Comparison of ENCODE assay signal across 8 mouse cellular contexts in the genomic region with DNA sequence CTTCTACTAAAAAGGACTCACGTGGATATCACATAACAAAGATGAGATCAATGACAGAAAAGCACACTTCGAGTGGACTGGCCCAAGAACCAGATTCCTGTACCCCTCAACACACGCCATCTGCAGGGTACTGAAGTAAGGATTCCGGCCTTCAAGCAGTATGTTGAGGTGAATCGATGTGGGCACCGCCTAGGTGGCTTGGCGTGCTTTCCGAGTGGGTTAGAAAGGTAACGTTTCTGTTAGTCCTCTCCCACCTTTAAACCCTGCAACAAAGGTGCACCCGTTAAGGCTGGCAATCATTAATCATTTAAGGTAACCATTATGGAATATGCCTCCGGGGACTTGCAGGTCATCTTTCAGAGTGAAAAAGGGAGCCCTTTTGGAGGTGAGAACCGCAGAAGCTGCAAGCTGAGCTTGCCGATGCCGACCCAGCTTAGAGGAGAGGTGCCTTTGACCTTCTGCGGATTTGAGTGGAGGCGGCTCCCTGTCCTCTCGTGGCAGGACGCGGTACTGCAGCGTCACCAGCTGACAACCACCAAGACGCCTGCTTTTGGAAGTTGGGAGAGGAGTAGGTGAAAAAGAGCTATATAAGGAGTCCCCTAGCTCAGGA. TPM values are rescaled to one million over a fixed set of nuclear protein-coding genes. Genes with fewer than 3 reads are reported as not detected.
DNase-seq lines count a peak whose midpoint lies in the region; ATAC-seq and TF ChIP-seq lines count a peak whose summit lies in the region.

No protein-coding gene starts in this region.

- ATAC-seq in forebrain, postnatal 0 days: 0 out of 2 replicates have a peak, but pooled peaks have one; percentile 14
- no peak for ATAC-seq in lung, embryonic 15.5 days (ENCODE audit: borderline replicate concordance, extremely low read depth, low FRiP score, low TSS enrichment)

- H3K36me3 ChIP-seq in forebrain, postnatal 0 days (ENCODE audit: insufficient read depth): no peaks in the 10 kb centered on the region
- H3K36me3 ChIP-seq in lung, embryonic 15.5 days: no peaks in the 10 kb centered on the region

- peak overlapping the region; percentile 36; the same call in 1 of the 2 replicates for H3K4me2 ChIP-seq in forebrain, postnatal 0 days (ENCODE audit: low read depth)
- peak overlapping the region; percentile 44 for H3K4me2 ChIP-seq in lung, embryonic 15.5 days

- WGBS in forebrain, postnatal 0 days: 14% methylated on average over 21 of the region's 21 CpGs
- WGBS in lung, embryonic 15.5 days: 14% methylated on average over 21 of the region's 21 CpGs

- no peaks in the 10 kb centered on the region for H3K4me1 ChIP-seq in forebrain, postnatal 0 days (ENCODE audit: insufficient read depth)
- peaks cover 17% of the 10 kb centered on the region for H3K4me1 ChIP-seq in lung, embryonic 15.5 days

- H3K27ac ChIP-seq in forebrain, postnatal 0 days (ENCODE audit: low read depth, low read length): no peak overlapping the region
- H3K27ac ChIP-seq in layer of hippocampus, adult 2 months: peak overlapping the region; percentile 32; the same call in 1 of the 2 replicates
- H3K27ac ChIP-seq in lung, embryonic 15.5 days: no peak overlapping the region

- 0 out of 2 replicates have a peak overlapping the region, but pooled peaks have one; percentile 10 for H3K9ac ChIP-seq in forebrain, postnatal 0 days
- no peak overlapping the region for H3K9ac ChIP-seq in lung, embryonic 15.5 days

- no peaks in the 10 kb centered on the region for H3K9me3 ChIP-seq in forebrain, postnatal 0 days (ENCODE audit: low read length)
- no peaks in the 10 kb centered on the region for H3K9me3 ChIP-seq in lung, embryonic 15.5 days

- peak; percentile 61 for DNase-seq in MEL-GATA-1-ER (ENCODE audit: extremely low read depth, low read depth)
- DNase-seq in cerebellum, adult 8-10 months: peak; percentile 90
- peak; percentile 76 for DNase-seq in forebrain, postnatal 0 days
- peak; percentile 86 to 92 for DNase-seq in heart, postnatal 36 days
- peak; percentile 62 to 80 for DNase-seq in layer of hippocampus, adult 2 months (ENCODE audit: low spot score in 2 of 2)
- DNase-seq in ovary, adult 18-20 months (ENCODE audit: low spot score): peak; percentile 54
- peak; percentile 82 for DNase-seq in thymus, postnatal 0 days (ENCODE audit: low spot score)

- H3K27me3 ChIP-seq in forebrain, postnatal 0 days (ENCODE audit: insufficient read depth, low read length): no peaks in the 10 kb centered on the region
- H3K27me3 ChIP-seq in lung, embryonic 15.5 days: no peaks in the 10 kb centered on the region

- peak overlapping the region; percentile 11; the same call in 1 of the 2 replicates for H3K4me3 ChIP-seq in forebrain, postnatal 0 days (ENCODE audit: low read depth, low read length)
- 0 out of 2 replicates have a peak overlapping the region, but pooled peaks have one; percentile 20 for H3K4me3 ChIP-seq in layer of hippocampus, adult 2 months
- no peak overlapping the region for H3K4me3 ChIP-seq in lung, embryonic 15.5 days

- TF ChIP-seq CTCF in forebrain, postnatal 0 days (IDR thresholded peaks at IDR 0.05; ENCODE audit: low read depth): peak; percentile 88
- peak; percentile 99 for TF ChIP-seq CTCF in layer of hippocampus, adult 2 months (conservative IDR thresholded peaks at IDR 0.05)

- intact Hi-C loops in heart, postnatal 36 days (cut with DNase I): loop anchor here (1.0 to 10.0 kb wide), 7 partner anchors 35 to 369 kb away; a partner anchor contains a TSS

RNA-seq across cellular contexts. Expression of a gene that starts 1.6 kb away (rescaled TPM):
- 3.4 and 5.7 TPM in 2 replicates for total RNA-seq in forebrain, postnatal 0 days (2014; rRNA removed)
- polyA plus RNA-seq in forebrain, postnatal 0 days (2015; fragmentation: Nextera tagmentation; extraction: Ambion mirVana): 1.9 and 2.7 TPM in 2 replicates
- 10 to 100 TPM; 22.2 to 25.6 TPM for total RNA-seq in heart, postnatal 36 days (2021)
- total RNA-seq in layer of hippocampus, adult 2 months (2021): 1 to 10 TPM; 8.6 to 8.9 TPM
- polyA plus RNA-seq in lung, embryonic 15.5 days (2015; fragmentation: Nextera tagmentation; extraction: Ambion mirVana): 10.5 and 11.6 TPM in 2 replicates
- polyA plus RNA-seq in thymus, postnatal 0 days (2015; fragmentation: Nextera tagmentation; extraction: Ambion mirVana): 6.6 and 7.5 TPM in 2 replicates

RNA-seq across cellular contexts. Expression of a gene that starts 35.9 kb away (rescaled TPM):
- 5.2 and 7.9 TPM in 2 replicates for total RNA-seq in forebrain, postnatal 0 days (2014; rRNA removed)
- 1.6 and 2.6 TPM in 2 replicates for polyA plus RNA-seq in forebrain, postnatal 0 days (2015; fragmentation: Nextera tagmentation; extraction: Ambion mirVana)
- 10 to 100 TPM; 13.0 to 14.1 TPM for total RNA-seq in heart, postnatal 36 days (2021)
- 10 to 100 TPM; 39.6 to 40.9 TPM for total RNA-seq in layer of hippocampus, adult 2 months (2021)
- polyA plus RNA-seq in lung, embryonic 15.5 days (2015; fragmentation: Nextera tagmentation; extraction: Ambion mirVana): 2.0 and 2.6 TPM in 2 replicates
- polyA plus RNA-seq in thymus, postnatal 0 days (2015; fragmentation: Nextera tagmentation; extraction: Ambion mirVana): 4.9 and 5.5 TPM in 2 replicates
